Mouse (Mus musculus) megakaryocyte, embryonic 14.5 days (primary cell): ENCODE measurements at regions not wholly inside any gene's neighbourhood (a gene's known extent, or its start where the extent isn't known, plus 50 kb on each side); places are given as distances from the start of the nearest gene placed in this dataset.

Source experiments
- FLI1 ChIP-seq: IDR thresholded peaks from 2 replicates; pipeline ENCODE4 v1.6.1; 2012; ENCODE audit warnings: low read length, inconsistent platforms, mixed read lengths
- GATA1 ChIP-seq: IDR thresholded peaks from 3 replicates; pipeline ENCODE4 v1.6.1; 2012; ENCODE audit warnings: mixed read lengths, low read length, inconsistent platforms, borderline replicate concordance

- TF ChIP-seq GATA1 (no peak), FLI1 (no peak)
Measured at GRCm38 (mm10) chr7:34539856-34540255, 116.7 kb downstream of the Kctd15 start.
